9 mouse cellular contexts compared by ENCODE assay signal in genomic region chr8:79583326-79583725, GRCm38 (mm10). TPM values are rescaled to one million over a fixed set of nuclear protein-coding genes. Genes with fewer than 3 reads are reported as not detected.
A peak's percentile ranks its signal among the peaks of the same experiment; 100 is the strongest.
DNase-seq lines count a peak whose midpoint lies in the region; ATAC-seq and TF ChIP-seq lines count a peak whose summit lies in the region.
"Had no signal": no experiment of that assay in that cellular context is flagged by ENCODE, and none has a peak within 500 bp of the region (broad histone marks: within the 10 kb centered on the region; RNA-seq: fewer than 3 reads in every experiment).

No protein-coding gene starts in this region.

- TF ChIP-seq POLR2A in CH12.LX (IDR thresholded peaks at IDR 0.05; ENCODE audit: low read depth, low read length): no peak

- dilution Hi-C loops in CH12.LX (cut with MboI; ENCODE audit: extremely low pct_ligation_motif_present, extremely low pct_unique_long_range_greater_than_20kb, low sequenced_read_pairs): no loop called here

- TF ChIP-seq CTCF in heart, postnatal 0 days (IDR thresholded peaks at IDR 0.05; ENCODE audit: low read depth): peak; percentile 54
- peak in 1 of 2 experiments; percentile 73; a peak in 2 of 4 replicates for TF ChIP-seq CTCF in CH12.LX (conservative IDR thresholded peaks at IDR 0.05 in 1 of 2, IDR thresholded peaks at IDR 0.05 in 1 of 2; ENCODE audit: low read depth in 2 of 2, low read length in 2 of 2)

- H3K4me2 ChIP-seq in heart, postnatal 0 days (ENCODE audit: low read depth, low read length): no peak overlapping the region
- no peak overlapping the region for H3K4me2 ChIP-seq in heart, embryonic 11.5 days
- no peak overlapping the region for H3K4me2 ChIP-seq in CH12.LX (ENCODE audit: insufficient read depth, low read depth, poor library complexity, severe bottlenecking)

- peak; percentile 39 for TF ChIP-seq RAD21 in CH12.LX (IDR thresholded peaks at IDR 0.05; ENCODE audit: low read depth, low read length)

- no peak for DNase-seq in heart, postnatal 0 days (ENCODE audit: low spot score)
- no peak for DNase-seq in CH12.LX (ENCODE audit: extremely low read depth)
- peak; percentile 41 for DNase-seq in adipocyte (ENCODE audit: low spot score)
- DNase-seq in limb, embryonic 10.5 days (ENCODE audit: low spot score): peak; percentile 27
- DNase-seq in layer of hippocampus, adult 9-11 months: no peak
- DNase-seq in cerebellum, adult 18-20 months: no peak
- DNase-seq in cerebellum, adult 11-12 months: no peak

- no peak overlapping the region for H3K27ac ChIP-seq in heart, postnatal 0 days (ENCODE audit: low read depth)
- H3K27ac ChIP-seq in heart, embryonic 11.5 days (ENCODE audit: low read depth, low read length): no peak overlapping the region
- no peak overlapping the region for H3K27ac ChIP-seq in CH12.LX (ENCODE audit: insufficient read depth, low read depth)
- no peak overlapping the region for H3K27ac ChIP-seq in limb, embryonic 10.5 days

- no peaks in the 10 kb centered on the region for H3K4me1 ChIP-seq in heart, postnatal 0 days (ENCODE audit: control insufficient read depth, insufficient read depth)
- no peaks in the 10 kb centered on the region for H3K4me1 ChIP-seq in heart, embryonic 11.5 days (ENCODE audit: control insufficient read depth, insufficient read depth, low read length)
- no peaks in the 10 kb centered on the region for H3K4me1 ChIP-seq in CH12.LX (ENCODE audit: control insufficient read depth in 1 of 2, insufficient read depth in 2 of 2)
- H3K4me1 ChIP-seq in limb, embryonic 10.5 days: no peaks in the 10 kb centered on the region

- H3K27me3 ChIP-seq in heart, postnatal 0 days (ENCODE audit: control insufficient read depth, insufficient read depth, low read length): no peaks in the 10 kb centered on the region
- no peaks in the 10 kb centered on the region for H3K27me3 ChIP-seq in heart, embryonic 11.5 days (ENCODE audit: control insufficient read depth, insufficient read depth, low read length)
- H3K27me3 ChIP-seq in CH12.LX (replicated peaks): no peaks in the 10 kb centered on the region
- H3K27me3 ChIP-seq in limb, embryonic 10.5 days (ENCODE audit: low read depth, poor library complexity, severe bottlenecking): no peaks in the 10 kb centered on the region

- H3K36me3 ChIP-seq in heart, postnatal 0 days (replicated peaks; ENCODE audit: control insufficient read depth, insufficient read depth, low read length): no peaks in the 10 kb centered on the region
- no peaks in the 10 kb centered on the region for H3K36me3 ChIP-seq in heart, embryonic 11.5 days (ENCODE audit: control insufficient read depth, insufficient read depth, low read length)
- H3K36me3 ChIP-seq in CH12.LX (replicated peaks in 1 of 2; ENCODE audit: control insufficient read depth in 1 of 2, insufficient read depth in 1 of 2, low read length in 1 of 2): no peaks in the 10 kb centered on the region
- H3K36me3 ChIP-seq in limb, embryonic 10.5 days: no peaks in the 10 kb centered on the region

- WGBS in heart, postnatal 0 days: 7% methylated on average over 6 of the region's 6 CpGs
- WGBS in heart, embryonic 11.5 days (ENCODE audit: insufficient replicate concordance): 16% methylated on average over 6 of the region's 6 CpGs
- 46% methylated on average over 6 of the region's 6 CpGs for WGBS in limb, embryonic 10.5 days

- no peak for ATAC-seq in heart, postnatal 0 days (ENCODE audit: insufficient read depth, low read depth)
- ATAC-seq in heart, embryonic 11.5 days (replicated peaks; ENCODE audit: insufficient number of reproducible peaks, low FRiP score, low TSS enrichment): no peak
- ATAC-seq: midbrain, embryonic 16.5 days had no signal

- H3K9me3 ChIP-seq in heart, postnatal 0 days (replicated peaks; ENCODE audit: control insufficient read depth, low read length): no peaks in the 10 kb centered on the region
- H3K9me3 ChIP-seq in heart, embryonic 11.5 days (replicated peaks; ENCODE audit: control insufficient read depth, low read length): no peaks in the 10 kb centered on the region
- no peaks in the 10 kb centered on the region for H3K9me3 ChIP-seq in CH12.LX (replicated peaks; ENCODE audit: low read length)
- no peaks in the 10 kb centered on the region for H3K9me3 ChIP-seq in limb, embryonic 10.5 days (replicated peaks)

- no peak overlapping the region for H3K4me3 ChIP-seq in heart, postnatal 0 days (ENCODE audit: low read depth, low read length)
- H3K4me3 ChIP-seq in heart, embryonic 11.5 days (ENCODE audit: low read depth, low read length): no peak overlapping the region
- no peak overlapping the region for H3K4me3 ChIP-seq in CH12.LX (replicated peaks in 1 of 3; ENCODE audit: low read depth in 2 of 3, low read length in 2 of 3, poor library complexity in 1 of 3)
- no peak overlapping the region for H3K4me3 ChIP-seq in limb, embryonic 10.5 days

- no peaks in the 10 kb centered on the region for H3K79me2 ChIP-seq in CH12.LX (replicated peaks; ENCODE audit: control insufficient read depth, extremely low read depth, insufficient read depth, poor library complexity, severe bottlenecking)

- TF ChIP-seq EP300 in heart, postnatal 0 days (IDR thresholded peaks at IDR 0.05; ENCODE audit: low read depth): no peak
- TF ChIP-seq EP300 in CH12.LX (IDR thresholded peaks at IDR 0.05; ENCODE audit: low read length): no peak

- no peak overlapping the region for H3K9ac ChIP-seq in heart, postnatal 0 days (replicated peaks; ENCODE audit: low read depth, low read length)
- H3K9ac ChIP-seq in heart, embryonic 11.5 days (ENCODE audit: low read depth, low read length): no peak overlapping the region
- H3K9ac ChIP-seq in CH12.LX (ENCODE audit: insufficient read depth, low read depth): no peak overlapping the region

- in situ Hi-C loops in CH12.LX (cut with MboI; ENCODE audit: low pct_ligation_motif_present, low pct_unique_long_range_greater_than_20kb, low sequenced_read_pairs): loop anchor here (10.0 to 25.0 kb wide), 2 partner anchors 279 to 904 kb away; partner anchors contain the start of gene Gypa

TF ChIP-seq in CH12.LX, 34 proteins besides CTCF, POLR2A, EP300 and RAD21:
- TF ChIP-seq JUN (IDR thresholded peaks at IDR 0.05; ENCODE audit: insufficient read depth, low read depth, low read length) (no peak), BHLHE40 (IDR thresholded peaks at IDR 0.05; ENCODE audit: low read depth, low read length) (no peak), JUND (conservative IDR thresholded peaks at IDR 0.05; ENCODE audit: low read depth, low read length) (no peak), USF2 (conservative IDR thresholded peaks at IDR 0.05; ENCODE audit: low read depth, low read length) (no peak), MYC (IDR thresholded peaks at IDR 0.05; ENCODE audit: low read depth, low read length) (no peak), UBTF (IDR thresholded peaks at IDR 0.05; ENCODE audit: low read depth, low read length) (no peak), SMC3 (IDR thresholded peaks at IDR 0.05; ENCODE audit: low read depth, low read length) (peak; percentile 54), ELF1 (IDR thresholded peaks at IDR 0.05; ENCODE audit: low read depth, low read length) (no peak), ZMIZ1 (IDR thresholded peaks at IDR 0.05; ENCODE audit: low read depth, low read length) (no peak), ZKSCAN1 (IDR thresholded peaks at IDR 0.05; ENCODE audit: borderline replicate concordance, low read depth, low read length) (no peak), MAFK (IDR thresholded peaks at IDR 0.05; ENCODE audit: insufficient replicate concordance, low read length) (no peak), CHD1 (IDR thresholded peaks at IDR 0.05; ENCODE audit: low read depth, low read length) (no peak), USF1 (IDR thresholded peaks at IDR 0.05; ENCODE audit: low read depth, low read length) (no peak), ZNF384 (IDR thresholded peaks at IDR 0.05; ENCODE audit: low read depth, low read length) (peak; percentile 39; the same call in 1 of the 2 replicates)

RNA-seq across cellular contexts. Expression of gene Otud4, which starts 56.1 kb away (rescaled TPM):
- total RNA-seq in heart, postnatal 0 days (2014; rRNA removed; ENCODE audit: low replicate concordance): 30.3 and 32.7 TPM in 2 replicates
- polyA plus RNA-seq in heart, postnatal 0 days (2015; fragmentation: Nextera tagmentation; extraction: Ambion mirVana): 8.4 and 8.8 TPM in 2 replicates
- polyA plus RNA-seq in heart, embryonic 11.5 days (2014; fragmentation: Nextera tagmentation; extraction: Ambion mirVana): 26.5 and 27.0 TPM in 2 replicates
- total RNA-seq in CH12.LX (2012; rRNA removed) (22.8 and 29.0 TPM in 2 replicates), CH12.LX (2014; rRNA removed) (44.6 and 51.3 TPM in 2 replicates)
- polyA plus RNA-seq in CH12.LX (2012; ENCODE audit: insufficient read length, low read depth): 42.3 and 43.9 TPM in 2 replicates
- polyA plus RNA-seq in limb, embryonic 10.5 days (2016; fragmentation: Nextera tagmentation; extraction: Ambion mirVana): 15.4 and 16.6 TPM in 2 replicates

Comparison
In these comparisons a context has a peak if more than half of its experiments do, and no peak if none do; other contexts are left out.
1. DNase-seq: peak in adipocyte (single experiment) and limb, embryonic 10.5 days (single experiment); none in heart, postnatal 0 days (single experiment), CH12.LX (single experiment), layer of hippocampus, adult 9-11 months (single experiment), cerebellum, adult 18-20 months (0 of 2) and cerebellum, adult 11-12 months (single experiment).